Mouse (Mus musculus) v-Abl transformed pro-B cells (cell line): ENCODE data around the gene 4930535I16Rik.

Source experiments
- in situ Hi-C, 2 experiments: fragments of 400-800 bp; cut with MboI; formaldehyde crosslinking; loops; one replicate each; pipeline ENCODE4 v1.15.1; 2025; ENCODE audit not compliant: unreplicated experiment in 2 of 2

4930535I16Rik gene

DNA sequence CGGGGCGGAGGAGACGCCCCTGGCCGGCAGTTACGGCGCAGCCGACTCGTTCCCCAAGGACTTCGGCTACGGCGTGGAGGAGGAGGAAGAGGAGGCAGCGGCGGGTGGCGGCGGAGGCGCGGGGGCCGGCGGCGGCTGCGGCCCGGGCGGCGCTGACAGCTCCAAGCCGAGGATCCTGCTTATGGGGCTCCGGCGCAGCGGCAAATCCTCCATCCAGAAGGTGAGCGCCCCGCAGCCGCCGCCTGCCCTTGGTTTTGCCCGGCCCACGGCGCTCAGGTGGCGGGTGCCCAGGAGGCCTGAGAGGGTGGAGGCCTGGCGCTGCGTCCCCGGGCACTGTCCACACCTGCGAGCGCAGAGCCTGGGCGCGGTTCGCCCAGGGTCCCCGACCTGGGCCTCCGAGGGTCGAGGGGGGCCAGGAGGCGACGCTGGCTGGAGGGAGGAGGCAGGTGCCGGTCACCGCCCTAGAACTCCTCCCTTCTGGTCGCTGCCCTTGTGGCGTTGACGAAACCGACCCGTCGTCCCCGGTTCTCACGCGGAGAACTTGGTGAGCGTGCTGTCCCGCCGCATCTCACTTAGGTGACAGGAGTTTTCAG lies at the start of gene 4930535I16Rik:
TSS of gene 4930535I16Rik (minus strand) at position 475 of the 593 bp plus-strand sequence.
- in situ Hi-C loops, result loop anchor here in 1 of 2 experiments (10.0 to 25.0 kb wide), 2 partner anchors 173 to 630 kb away; no protein-coding TSS in a partner anchor

DNA sequence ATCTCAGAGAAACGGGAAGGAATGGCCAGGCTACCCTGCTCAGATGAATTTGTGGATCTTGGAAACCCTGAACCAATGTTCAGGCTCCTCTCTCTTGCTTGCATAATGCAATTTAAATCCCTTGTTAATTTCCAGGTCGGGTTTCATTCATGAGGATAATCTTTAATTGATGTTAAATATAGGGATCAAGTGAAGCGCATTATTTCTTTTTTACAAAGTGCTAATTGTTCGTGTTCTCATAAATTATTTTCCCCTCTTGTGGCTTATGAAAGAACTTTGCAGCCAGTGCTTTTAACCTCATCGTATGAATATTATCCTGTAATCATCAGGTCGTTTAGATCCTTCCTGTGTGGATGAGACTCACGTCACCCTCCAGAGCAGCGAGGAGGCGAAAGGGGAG lies 44.9 kb upstream of the 4930535I16Rik start:
- in situ Hi-C loops, result loop anchor here in 1 of 2 experiments (25.0 kb wide), 1 partner anchor 2000 kb away; no protein-coding TSS in a partner anchor

DNA sequence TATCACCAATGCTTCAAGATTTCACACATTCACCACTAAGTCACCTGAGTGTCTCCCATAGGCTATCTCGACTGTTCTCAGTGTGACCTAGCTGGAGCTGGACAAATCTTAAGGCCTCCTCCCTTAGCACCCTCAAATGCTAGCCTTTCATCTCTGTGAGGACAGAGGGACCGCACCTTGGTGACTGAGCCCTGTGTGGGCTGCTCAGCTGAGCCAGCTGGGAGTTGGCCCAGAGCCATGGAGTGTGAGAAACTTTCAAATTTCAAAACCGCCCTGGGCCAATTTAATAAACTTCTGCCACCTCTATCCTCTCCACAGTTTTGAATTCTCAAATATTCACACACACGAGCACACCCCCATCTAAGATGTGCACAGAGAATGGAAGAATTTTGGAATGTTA lies 43.1 kb upstream of the 4930535I16Rik start:
- in situ Hi-C loops, result loop anchor here in 1 of 2 experiments (25.0 kb wide), 1 partner anchor 2001 kb away; no protein-coding TSS in a partner anchor

DNA sequence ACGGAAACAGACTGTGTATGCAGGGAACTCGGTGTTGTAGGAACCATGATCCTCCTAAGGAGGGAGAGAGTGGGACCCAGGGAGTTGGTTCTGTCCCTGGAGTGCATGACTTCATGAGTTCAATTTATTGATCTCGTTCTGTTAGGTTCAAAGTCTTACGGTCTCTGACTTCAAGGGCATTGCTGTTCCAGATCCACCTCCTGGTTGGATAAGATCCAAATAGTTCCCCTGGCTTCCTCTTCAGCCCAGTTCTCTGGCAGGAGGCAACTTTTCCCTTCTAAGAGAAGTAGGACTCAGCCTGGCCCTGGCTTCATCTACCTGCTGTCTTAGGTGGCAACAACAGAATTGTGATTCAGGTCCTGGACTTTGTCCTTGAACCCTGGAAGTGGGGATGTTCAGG lies 40.1 kb upstream of the 4930535I16Rik start:
- in situ Hi-C loops, result loop anchor here (5.0 to 25.0 kb wide), 4 partner anchors 719 to 2004 kb away; partner anchors contain the start of genes 1110065P20Rik (in 1 of the 2) and Yrdc (in 1 of the 2)

DNA sequence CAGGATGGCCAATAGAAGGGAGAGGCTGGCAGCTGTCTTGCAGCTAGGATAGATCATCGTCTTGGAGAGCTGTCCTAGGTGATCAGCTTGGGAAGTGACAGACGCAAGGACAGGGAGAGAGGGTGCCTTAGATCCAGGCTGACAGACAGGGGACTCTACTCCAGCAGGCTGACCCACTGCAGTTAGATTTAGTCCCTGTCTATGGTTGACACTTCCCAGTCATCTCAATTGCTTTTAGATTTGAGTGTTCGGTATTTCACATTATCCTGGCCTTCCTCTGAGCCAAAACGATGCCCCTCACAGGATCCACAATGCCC lies 39.6 kb upstream of the 4930535I16Rik start:
- in situ Hi-C loops, result loop anchor here (5.0 to 25.0 kb wide), 4 partner anchors 720 to 2005 kb away; partner anchors contain the start of genes 1110065P20Rik (in 1 of the 2) and Yrdc (in 1 of the 2)

DNA sequence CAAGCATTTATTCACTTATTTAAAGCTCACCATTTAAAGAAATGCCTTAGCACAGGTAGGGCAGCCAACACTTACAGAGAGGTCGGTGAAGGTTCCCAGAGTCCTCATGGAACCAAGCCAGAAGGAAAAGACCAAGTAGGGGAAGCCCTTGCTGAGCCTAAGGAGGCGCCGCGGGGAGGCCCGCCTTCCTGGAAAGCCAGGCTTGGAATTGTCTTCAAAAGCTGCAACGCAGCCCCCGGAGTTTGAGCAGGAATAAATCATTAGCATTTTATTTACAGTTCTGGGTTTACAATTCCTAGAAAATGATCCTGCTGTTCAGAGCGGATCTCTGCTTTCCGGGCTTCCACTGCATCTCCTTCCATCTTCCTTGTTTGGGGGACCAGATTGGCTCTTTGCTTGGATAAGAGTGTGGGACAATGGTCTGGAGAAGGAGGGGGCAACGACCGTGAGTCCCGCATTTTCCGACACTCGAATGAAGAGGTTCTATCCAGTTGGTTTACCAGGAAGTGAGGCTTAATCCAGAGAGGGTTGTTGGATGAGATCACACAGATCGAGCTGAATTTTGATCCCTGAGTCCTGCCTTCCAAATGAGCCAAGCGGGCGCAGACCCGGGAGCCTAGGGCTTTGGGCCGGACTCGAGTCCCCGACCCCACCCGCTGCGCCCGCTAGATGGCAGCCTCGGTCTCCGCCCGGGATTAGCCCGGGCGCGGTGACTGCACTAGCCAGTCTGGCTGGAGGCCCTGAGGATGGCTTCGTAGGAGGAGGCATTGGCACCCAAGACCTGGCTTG lies 39.1 kb upstream of the 4930535I16Rik start:
- in situ Hi-C loops, result loop anchor here (5.0 to 25.0 kb wide), 4 partner anchors 720 to 2005 kb away; partner anchors contain the start of genes 1110065P20Rik (in 1 of the 2) and Yrdc (in 1 of the 2)

DNA sequence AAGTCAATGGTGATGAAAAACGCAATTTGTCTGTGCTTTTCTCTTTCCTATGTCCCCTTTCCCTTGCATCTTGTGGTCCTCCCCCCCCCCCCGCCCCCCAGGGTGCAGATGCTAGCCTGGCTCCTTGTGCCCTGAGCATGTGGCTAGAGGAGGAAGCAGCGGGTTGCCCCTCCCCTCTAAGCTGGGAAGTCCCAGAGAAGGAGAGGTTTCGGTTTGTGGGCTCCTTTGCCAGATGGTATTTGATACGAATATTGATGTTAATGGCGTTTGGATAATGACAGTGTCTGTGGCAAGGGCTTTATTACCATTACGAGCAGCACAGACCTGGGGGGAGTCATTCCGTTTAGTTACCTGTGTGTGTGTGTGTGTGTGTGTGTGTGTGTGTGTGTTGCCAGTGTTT lies 34.2 kb upstream of the 4930535I16Rik start:
- in situ Hi-C loops, result loop anchor here (10.0 to 25.0 kb wide), 2 partner anchors 893 to 2010 kb away; no protein-coding TSS in a partner anchor

DNA sequence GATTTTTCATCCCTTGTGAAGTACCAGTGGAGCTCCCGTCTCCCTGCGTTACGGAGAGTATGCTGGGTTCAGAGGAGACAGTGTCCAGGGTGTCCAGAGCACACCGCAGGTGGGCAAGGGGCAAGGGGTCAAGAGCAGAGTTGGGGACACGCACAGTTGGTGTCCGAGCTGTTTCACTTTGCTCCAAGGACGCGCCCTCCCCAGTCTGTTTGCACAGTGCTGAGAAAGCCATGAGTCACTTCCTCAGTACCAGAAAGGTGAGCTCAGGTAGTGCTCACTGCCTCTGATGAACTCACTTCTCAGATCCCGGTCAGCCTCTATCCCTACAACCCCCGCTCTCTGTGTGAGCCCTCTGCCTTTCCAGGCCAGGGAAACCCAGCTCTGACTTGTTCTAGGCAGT lies 31.8 kb upstream of the 4930535I16Rik start:
- in situ Hi-C loops, result loop anchor here (10.0 to 25.0 kb wide), 6 partner anchors 712 to 2013 kb away; partner anchors contain the start of genes Dnali1 (in 1 of the 2), Heyl (in 1 of the 2), Meaf6 (in 1 of the 2) and Ppt1 (in 1 of the 2)

DNA sequence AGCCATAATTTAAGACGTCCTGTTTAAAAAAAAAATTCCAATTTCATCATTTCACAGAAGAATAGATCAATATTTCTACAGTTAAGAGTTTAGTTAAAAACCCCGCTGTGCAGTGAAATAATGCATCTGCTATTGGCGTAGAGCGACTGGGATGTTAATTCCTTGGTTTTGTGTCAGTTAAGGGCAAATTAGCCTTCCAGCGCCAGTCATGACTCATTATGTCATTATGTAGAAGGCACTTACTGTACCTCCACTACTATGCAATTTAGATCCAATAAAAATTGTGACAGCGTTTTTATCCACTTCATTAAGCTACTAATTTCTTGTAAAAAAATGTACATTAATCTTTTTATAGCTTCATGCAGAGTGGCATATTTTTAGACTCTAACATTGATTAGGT lies 31.1 kb upstream of the 4930535I16Rik start:
- in situ Hi-C loops, result loop anchor here (10.0 to 25.0 kb wide), 4 partner anchors 712 to 1136 kb away; partner anchors contain the start of genes Dnali1 (in 1 of the 2), Heyl (in 1 of the 2), Meaf6 (in 1 of the 2) and Ppt1 (in 1 of the 2)

DNA sequence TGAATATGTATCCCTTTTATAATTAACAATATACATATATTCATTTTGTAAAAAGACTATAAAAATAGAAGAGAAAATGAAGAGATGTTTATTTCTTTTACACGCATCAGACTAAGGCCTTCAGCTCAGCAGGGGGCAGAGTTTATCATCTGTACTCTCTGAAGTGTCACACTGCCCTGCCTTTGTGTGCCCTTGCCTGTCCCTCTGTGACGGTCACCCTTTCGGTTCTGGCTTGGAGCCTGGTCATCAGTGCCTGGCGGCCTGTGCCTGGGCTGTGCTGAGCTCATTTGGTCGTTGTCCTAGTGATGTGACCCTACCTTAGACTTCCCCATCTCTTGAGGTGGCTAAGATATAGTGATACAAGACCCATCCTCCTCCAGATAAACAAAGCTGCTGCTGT lies 29.3 kb upstream of the 4930535I16Rik start:
- in situ Hi-C loops, result loop anchor here (10.0 to 25.0 kb wide), 4 partner anchors 710 to 1138 kb away; partner anchors contain the start of genes Dnali1 (in 1 of the 2), Heyl (in 1 of the 2), Meaf6 (in 1 of the 2) and Ppt1 (in 1 of the 2)

DNA sequence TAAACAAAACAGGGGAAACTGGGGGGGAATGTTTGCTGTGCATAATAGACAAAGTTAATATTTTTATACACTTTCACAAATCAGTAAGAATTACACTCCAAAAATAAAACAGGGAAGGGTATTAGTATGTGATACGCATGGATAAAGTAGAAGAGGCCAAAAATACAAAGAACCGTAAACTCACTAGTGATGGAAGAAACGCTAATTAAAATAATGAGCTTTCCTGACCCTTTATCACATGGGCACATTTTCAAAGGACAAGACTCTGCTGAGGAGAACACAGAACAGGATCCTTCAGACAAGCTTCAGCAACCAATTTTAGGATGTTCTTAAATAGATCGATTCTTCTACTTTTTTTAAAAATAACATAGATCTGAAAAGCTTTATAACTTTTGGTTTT lies 28.9 kb upstream of the 4930535I16Rik start:
- in situ Hi-C loops, result loop anchor here (10.0 to 25.0 kb wide), 4 partner anchors 709 to 1138 kb away; partner anchors contain the start of genes Dnali1 (in 1 of the 2), Heyl (in 1 of the 2), Meaf6 (in 1 of the 2) and Ppt1 (in 1 of the 2)

DNA sequence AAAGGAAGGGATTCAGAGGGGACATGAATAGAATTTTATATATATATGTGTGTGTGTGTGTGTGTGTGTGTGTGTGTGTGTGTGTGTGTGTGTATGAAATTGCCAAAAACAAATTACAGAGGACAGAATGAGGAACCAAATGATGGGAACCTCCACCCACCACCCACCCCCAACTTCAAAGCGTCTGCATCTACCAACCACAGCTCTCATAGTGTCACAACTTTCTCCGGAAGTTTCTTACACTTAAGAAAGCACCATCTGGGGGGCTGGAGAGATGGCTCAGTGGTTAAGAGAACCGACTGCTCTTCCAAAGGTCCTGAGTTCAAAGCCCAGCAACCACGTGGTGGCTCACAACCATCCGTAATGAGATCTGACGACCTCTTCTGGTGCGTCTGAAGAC lies 23.1 kb upstream of the 4930535I16Rik start:
- in situ Hi-C loops, result loop anchor here (10.0 to 25.0 kb wide), 4 partner anchors 704 to 1144 kb away; partner anchors contain the start of genes Dnali1 (in 1 of the 2), Heyl (in 1 of the 2), Meaf6 (in 1 of the 2) and Ppt1 (in 1 of the 2)

DNA sequence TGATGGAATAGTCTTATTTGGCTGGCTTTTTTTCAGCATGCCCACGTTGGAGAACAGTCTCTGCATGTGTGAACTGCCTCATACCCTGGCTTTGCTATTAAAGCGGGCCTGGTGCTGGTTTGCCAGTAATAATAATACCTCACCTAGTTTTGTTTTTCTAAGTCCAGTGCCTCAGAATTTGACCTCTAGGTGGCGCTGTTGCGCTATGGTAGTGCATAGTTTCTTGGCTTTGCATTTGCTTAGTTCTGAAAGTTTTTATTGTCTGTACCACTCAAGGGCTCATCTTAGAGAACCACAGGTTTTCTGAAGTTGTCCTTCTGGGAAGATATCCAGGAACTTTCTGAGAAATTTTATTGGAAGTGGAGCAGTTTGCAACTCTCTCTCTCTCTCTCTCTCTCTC lies 22.0 kb upstream of the 4930535I16Rik start:
- in situ Hi-C loops, result loop anchor here (10.0 to 25.0 kb wide), 6 partner anchors 703 to 1185 kb away; partner anchors contain the start of genes Dnali1 (in 2 of the 2), Snip1 (in 2 of the 2), Heyl (in 1 of the 2) and Meaf6 (in 1 of the 2)

DNA sequence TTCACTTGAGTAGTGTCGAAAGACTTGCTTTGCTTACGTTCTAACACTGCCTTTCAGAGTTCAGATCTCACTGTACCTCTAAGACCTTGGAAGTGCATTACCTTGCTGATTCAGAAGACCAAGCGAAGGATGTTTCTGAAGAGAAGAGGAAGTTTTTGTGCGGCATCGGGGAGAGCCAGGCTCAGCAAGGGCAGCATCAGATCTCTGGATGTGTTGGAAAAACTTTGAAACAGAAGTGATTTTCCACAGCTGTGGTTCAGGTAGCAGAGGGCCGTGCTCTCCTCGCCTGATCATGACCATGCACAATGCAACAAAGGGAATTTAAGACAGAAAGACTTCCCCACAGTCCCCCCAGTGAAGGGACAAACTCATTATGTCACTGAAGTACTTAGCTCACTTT lies 18.2 kb upstream of the 4930535I16Rik start:
- in situ Hi-C loops, result loop anchor here (10.0 to 25.0 kb wide), 5 partner anchors 699 to 1189 kb away; partner anchors contain the start of genes Dnali1 (in 2 of the 2), Snip1 (in 2 of the 2), Heyl (in 1 of the 2) and Ppt1 (in 1 of the 2)

DNA sequence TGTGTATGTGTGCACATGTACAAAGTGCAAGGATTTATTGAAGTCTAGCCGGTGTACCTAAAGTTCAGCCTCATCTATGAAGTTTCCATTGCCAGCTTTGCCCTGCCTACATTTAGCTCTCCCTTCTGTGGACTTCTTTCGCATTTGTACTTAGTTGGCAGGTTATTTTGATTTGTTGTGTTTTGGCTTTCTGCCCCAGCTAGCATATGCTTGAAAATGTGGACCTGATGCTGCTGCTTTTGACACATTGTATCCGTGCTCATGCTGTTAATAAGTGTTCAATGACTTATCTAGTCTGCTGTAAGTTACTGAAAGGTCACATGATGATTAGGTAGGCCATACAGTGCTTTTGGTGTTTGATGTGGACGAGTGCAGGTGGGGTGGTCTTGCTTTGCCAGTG lies 16.5 kb upstream of the 4930535I16Rik start:
- in situ Hi-C loops, result loop anchor here (10.0 to 25.0 kb wide), 5 partner anchors 697 to 1190 kb away; partner anchors contain the start of genes Dnali1 (in 2 of the 2), Snip1 (in 2 of the 2), Heyl (in 1 of the 2) and Ppt1 (in 1 of the 2)

DNA sequence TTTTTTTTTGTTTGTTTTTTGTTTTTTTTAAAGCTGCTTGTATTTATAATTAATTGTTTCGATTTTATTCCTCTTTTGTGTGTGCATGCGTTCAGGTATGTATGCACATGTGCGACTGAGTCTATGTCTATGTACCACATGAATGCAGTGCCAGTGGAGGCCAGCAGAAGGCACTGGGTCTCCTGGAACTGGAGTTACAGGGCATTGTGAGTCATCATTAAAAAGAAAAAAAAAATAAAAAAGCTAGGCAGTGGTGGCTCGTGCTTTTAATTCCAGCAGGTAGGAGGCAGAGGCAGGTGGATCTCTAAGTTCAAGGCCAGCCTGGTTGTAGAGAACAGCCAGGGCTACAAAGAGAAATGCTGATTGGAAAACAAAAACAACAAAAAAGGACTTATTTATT lies 12.2 kb upstream of the 4930535I16Rik start:
- in situ Hi-C loops, result loop anchor here (10.0 to 25.0 kb wide), 5 partner anchors 693 to 1195 kb away; partner anchors contain the start of genes Dnali1 (in 2 of the 2), Snip1 (in 2 of the 2), Heyl (in 1 of the 2) and Ppt1 (in 1 of the 2)

DNA sequence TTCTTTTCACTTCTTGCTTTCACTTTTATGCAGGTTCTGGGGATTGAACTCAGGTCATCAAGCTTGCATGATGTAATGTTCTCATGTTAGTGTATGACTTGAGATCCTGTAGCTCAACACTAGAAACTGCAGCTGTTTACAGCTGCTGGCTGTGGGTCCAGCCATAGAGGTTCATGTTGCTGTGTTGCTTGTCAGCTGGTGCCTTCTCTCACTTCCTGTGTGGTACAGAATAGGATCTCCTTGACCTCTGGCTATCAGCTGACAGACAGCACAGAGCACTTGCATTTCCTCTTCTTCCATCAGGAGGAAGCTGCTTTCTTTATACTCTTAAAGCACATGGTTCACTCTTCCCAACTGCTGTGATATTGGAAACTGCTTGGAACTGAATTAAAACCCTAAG lies 10.1 kb upstream of the 4930535I16Rik start:
- in situ Hi-C loops, result loop anchor here (25.0 kb wide), 3 partner anchors 691 to 1134 kb away; partner anchors contain the start of genes Dnali1 (in 1 of the 2), Heyl (in 1 of the 2), Ppt1 (in 1 of the 2) and Snip1 (in 1 of the 2)

DNA sequence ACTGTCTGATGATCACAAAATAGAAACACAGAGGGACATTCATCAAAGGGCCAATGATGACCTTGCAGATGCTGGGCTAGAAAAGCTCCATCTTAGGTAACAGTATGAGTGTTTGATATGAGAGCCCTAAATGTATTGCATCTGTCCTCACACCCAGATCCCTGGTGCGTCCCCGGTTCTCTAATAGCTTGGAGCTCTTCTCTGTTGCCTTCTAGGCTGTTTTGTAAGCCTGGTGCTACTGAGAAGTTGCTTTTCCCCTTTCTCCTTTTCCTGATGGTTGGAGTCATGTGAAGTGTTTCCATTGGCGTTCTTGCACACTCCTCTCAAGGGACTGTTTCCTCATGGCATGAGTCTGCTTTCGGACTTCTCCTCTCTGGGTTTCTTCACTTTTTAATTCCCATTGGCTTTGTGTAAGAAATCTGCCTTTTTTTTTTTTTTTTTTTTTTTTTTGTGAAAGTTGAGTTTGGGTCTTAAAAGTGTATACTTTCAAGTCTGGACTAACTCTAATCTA lies 3.3 kb upstream of the 4930535I16Rik start:
- in situ Hi-C loops, result loop anchor here in 1 of 2 experiments (25.0 kb wide), 1 partner anchor 634 kb away; no protein-coding TSS in a partner anchor

DNA sequence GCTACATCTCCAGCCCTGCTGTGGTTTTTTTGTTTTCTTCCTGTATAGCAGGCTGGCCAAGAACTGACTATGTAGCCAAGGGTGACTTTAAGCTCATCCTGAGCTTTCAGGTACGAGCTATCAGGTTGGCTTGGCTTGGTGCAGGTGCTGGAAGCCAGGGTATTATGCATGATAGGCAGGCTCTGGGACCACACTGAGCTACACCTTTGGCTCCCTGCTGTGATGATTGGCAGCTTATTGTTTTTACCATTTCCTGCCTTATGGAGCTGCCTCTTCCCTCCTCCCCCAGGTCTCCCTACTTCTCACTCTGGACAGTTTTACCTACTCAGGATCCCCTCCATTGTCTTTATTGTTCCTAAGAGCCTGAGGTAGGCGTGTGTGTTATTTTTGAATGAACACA lies 1.0 kb upstream of the 4930535I16Rik start:
- in situ Hi-C loops, result loop anchor here in 1 of 2 experiments (10.0 to 25.0 kb wide), 2 partner anchors 174 to 632 kb away; no protein-coding TSS in a partner anchor
